Mouse (Mus musculus) ES-E14 (cell line): Measurements from ENCODE around the gene Dppa5a. TPM values are rescaled to one million over a fixed set of nuclear protein-coding genes. Genes with fewer than 3 reads are reported as not detected.
A peak's percentile ranks its signal among the peaks of the same experiment; 100 is the strongest.

Experiments
- DNase-seq: peaks from one replicate; pipeline ENCODE4 v3.0.0-alpha.2; 2013; ENCODE audit warnings: low read depth, low spot score
- H3K27ac ChIP-seq: 2 replicates; pipeline ENCODE4 v1.5.1; 2012; ENCODE audit warnings: low read depth, mild to moderate bottlenecking, low read length, moderate library complexity, mixed read lengths; ENCODE audit not compliant: poor library complexity, insufficient read depth, severe bottlenecking
- H3K36me3 ChIP-seq: 2 replicates; pipeline ENCODE4 v1.6.1; 2012; ENCODE audit warnings: mild to moderate bottlenecking, low read length, moderate library complexity, mixed read lengths; ENCODE audit not compliant: control insufficient read depth, poor library complexity, insufficient read depth, severe bottlenecking
- H3K4me1 ChIP-seq, 2 experiments: fragments of 150-350 bp in 1 of 2; sonication (generic) in 1 of 2; 2 replicates each; pipeline ENCODE4 v1.6.1; 2012; ENCODE audit warnings: low read length in 2 of 2, mild to moderate bottlenecking in 1 of 2, mixed read lengths in 1 of 2; ENCODE audit not compliant: control insufficient read depth in 2 of 2, insufficient read depth in 2 of 2, poor library complexity in 1 of 2
- H3K4me3 ChIP-seq, 2 experiments: fragments of 150-350 bp in 1 of 2; sonication (generic) in 1 of 2; 2 replicates each; pipeline ENCODE4 v1.5.1; 2012; ENCODE audit warnings: low read length in 2 of 2, low read depth in 1 of 2, mild to moderate bottlenecking in 1 of 2, mixed read lengths in 1 of 2; ENCODE audit not compliant: insufficient read depth in 1 of 2, poor library complexity in 1 of 2, severe bottlenecking in 1 of 2
- H3K9ac ChIP-seq: 2 replicates; pipeline ENCODE4 v1.6.1; 2012; ENCODE audit warnings: low read depth, mild to moderate bottlenecking, low read length, mixed read lengths; ENCODE audit not compliant: poor library complexity, insufficient read depth, severe bottlenecking
- H3K9me3 ChIP-seq: fragments of 150-350 bp; sonication (generic); 2 replicates; pipeline ENCODE4 v1.6.1; 2012; ENCODE audit warnings: low read depth, mild to moderate bottlenecking, low read length; ENCODE audit not compliant: control insufficient read depth, insufficient read depth
- CHD2 ChIP-seq: IDR thresholded peaks from 2 replicates; pipeline ENCODE4 v1.6.1; 2014; ENCODE audit warnings: mild to moderate bottlenecking, low read depth, low read length, inconsistent platforms
- HCFC1 ChIP-seq: IDR thresholded peaks from 2 replicates; pipeline ENCODE4 v1.6.1; 2012; ENCODE audit warnings: low read length, inconsistent platforms, borderline replicate concordance; ENCODE audit not compliant: insufficient read depth
- MAFK ChIP-seq: IDR thresholded peaks from 2 replicates; pipeline ENCODE4 v1.6.1; 2014; ENCODE audit warnings: mild to moderate bottlenecking, low read depth, low read length, inconsistent platforms; ENCODE audit not compliant: insufficient read depth
- ZC3H11A ChIP-seq: IDR thresholded peaks from 2 replicates; pipeline ENCODE4 v1.6.1; 2012; ENCODE audit warnings: low read depth, mild to moderate bottlenecking, inconsistent platforms, low read length, borderline replicate concordance
- ZNF384 ChIP-seq: IDR thresholded peaks from 2 replicates; pipeline ENCODE4 v1.6.1; 2012; ENCODE audit warnings: low read depth, low read length, inconsistent platforms
- in situ Hi-C, 2 experiments: fragments of 600-800 bp; cut with MboI; formaldehyde crosslinking; loops; one replicate each; pipeline ENCODE4 v1.15.1; 2025; ENCODE audit warnings: low sequenced_read_pairs in 2 of 2, inconsistent platforms in 1 of 2; ENCODE audit not compliant: unreplicated experiment in 2 of 2
- total RNA-seq: library from RNA; depleted of rRNA; stranded (reverse); fragments of 300-350 nt; gene quantifications from 2 replicates; pipeline ENCODE4 v1.2.3, GENCODE M21; 2012; rRNA removed

Gene Dppa5a
- total RNA-seq, 1 experiment, result 2,580 TPM

DNA sequence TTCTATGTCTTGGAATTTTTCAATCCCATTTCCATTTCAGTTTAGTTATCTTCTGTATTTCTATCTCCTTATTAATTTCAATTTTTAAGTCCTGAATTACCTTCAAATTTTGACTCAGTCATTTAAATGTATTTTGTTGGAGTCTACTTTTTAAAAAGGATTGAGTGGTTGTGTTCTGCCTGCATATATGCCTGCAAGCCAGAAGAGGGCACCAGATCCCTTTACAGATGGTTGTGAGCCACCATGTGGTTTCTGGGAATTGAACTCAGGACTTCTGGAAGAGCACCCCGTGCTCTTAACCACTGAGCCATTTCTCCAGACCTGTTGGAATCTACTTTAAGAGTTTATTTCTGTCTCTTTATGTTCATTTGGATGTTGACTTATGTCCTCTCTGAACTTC lies 48.5 kb downstream of the Dppa5a start:
- H3K9me3 ChIP-seq, result no peaks in the 10 kb centered on the region
- no peaks in the 10 kb centered on the region for H3K36me3 ChIP-seq
- TF ChIP-seq MAFK (no peak), CHD2 (no peak), ZC3H11A (peak; percentile 69), HCFC1 (no peak), ZNF384 (no peak)
- in situ Hi-C loops, result no loop called here
- H3K27ac ChIP-seq, result no peak overlapping the region
- no peaks in the 10 kb centered on the region for H3K4me1 ChIP-seq
- H3K4me3 ChIP-seq, result no peak overlapping the region
- peak; percentile 29 for DNase-seq
- H3K9ac ChIP-seq, result no peak overlapping the region

Other genes starting within 250 kb of the Dppa5a start
- gene Gsta4, start 185.4 kb downstream of the Dppa5a start, total RNA-seq, result 265 and 309 TPM in 2 replicates
- gene Gsta1, start 137.5 kb downstream of the Dppa5a start, total RNA-seq, result not detected in 2 replicates
- gene Gm3776, start 111.0 kb downstream of the Dppa5a start, total RNA-seq, result not detected in 2 replicates
- not detected in 2 replicates for gene Gm10639, start 78.3 kb downstream of the Dppa5a start, total RNA-seq
- 0.31 TPM in 1 of 2 replicates, not detected in the other for gene Omt2a, start 53.4 kb downstream of the Dppa5a start, total RNA-seq
- gene Omt2b, start 40.6 kb downstream of the Dppa5a start, total RNA-seq, result not detected in 2 replicates
- not detected in 2 replicates for gene Gsta2, start 12.4 kb downstream of the Dppa5a start, total RNA-seq
- gene Ooep, start 10.5 kb upstream of the Dppa5a start, total RNA-seq, result 31.2 and 35.3 TPM in 2 replicates
- 4.3 and 5.0 TPM in 2 replicates for gene Ddx43, start 27.6 kb upstream of the Dppa5a start, total RNA-seq
- gene Cgas, start 75.1 kb upstream of the Dppa5a start, total RNA-seq, result 0.90 and 1.7 TPM in 2 replicates
- 31.3 and 44.8 TPM in 2 replicates for gene Mto1, start 80.0 kb upstream of the Dppa5a start, total RNA-seq
- gene Gm17324, start 80.6 kb upstream of the Dppa5a start, total RNA-seq, result 0.45 and 1.6 TPM in 2 replicates
- 10,022 and 10,869 TPM in 2 replicates for gene Eef1a1, start 121.0 kb upstream of the Dppa5a start, total RNA-seq
- gene Slc17a5, start 219.9 kb upstream of the Dppa5a start, total RNA-seq, result 7.6 and 10.0 TPM in 2 replicates
- gene Cd109, start 247.4 kb upstream of the Dppa5a start, total RNA-seq, result 6.4 and 7.3 TPM in 2 replicates